Mouse (Mus musculus): Measurements from ENCODE around the gene Chchd2. TPM values are rescaled to one million over a fixed set of nuclear protein-coding genes. Genes with fewer than 3 reads are reported as not detected.

Chchd2 gene
- polyA plus RNA-seq (2017; shearing (Covaris generic)), result 425 TPM

GRCm38 (mm10) chr5:129886911-129887636 lies at the start of gene Chchd2:
TSS of gene Chchd2 (minus strand) at chr5:129887470.

GRCm38 (mm10) chr5:129908242-129908965 lies 21.1 kb upstream of the Chchd2 start, which contains the start of gene Nupr1l:
TSS of gene Nupr1l (plus strand) at chr5:129908540.

GRCm38 (mm10) chr5:129898449-129898848 lies 11.2 kb upstream of the Chchd2 start, which contains the start of gene Phkg1:
TSS of gene Phkg1 (minus strand) at chr5:129898549.

GRCm38 (mm10) chr5:129895198-129896088 lies 8.2 kb upstream of the Chchd2 start, which contains the start of gene Zbed5:
TSS of gene Zbed5 (plus strand) at chr5:129895723.

GRCm38 (mm10) chr5:129846752-129847557 lies 40.3 kb downstream of the Chchd2 start, which contains the start of gene Sumf2:
TSS of gene Sumf2 (plus strand) at chr5:129846986.

Other genes starting within 250 kb of the Chchd2 start
- gene Zfp11, start 217.4 kb downstream of the Chchd2 start, polyA plus RNA-seq (2017; shearing (Covaris generic)), result 0.72 TPM
- gene Sept14, start 179.0 kb downstream of the Chchd2 start, polyA plus RNA-seq (2017; shearing (Covaris generic)), result not detected
- 67.4 TPM for gene Mrps17, start 172.0 kb downstream of the Chchd2 start, polyA plus RNA-seq (2017; shearing (Covaris generic))
- 26.3 TPM for gene Nipsnap2, start 162.4 kb downstream of the Chchd2 start, polyA plus RNA-seq (2017; shearing (Covaris generic))
- 26.9 TPM for gene Psph, start 100.0 kb downstream of the Chchd2 start, polyA plus RNA-seq (2017; shearing (Covaris generic))
- gene Sumf2, start 40.5 kb downstream of the Chchd2 start, polyA plus RNA-seq (2017; shearing (Covaris generic)), result 11.7 TPM
- 0.67 TPM for gene Zbed5, start 8.3 kb upstream of the Chchd2 start, polyA plus RNA-seq (2017; shearing (Covaris generic))
- 0.32 TPM for gene Phkg1, start 11.1 kb upstream of the Chchd2 start, polyA plus RNA-seq (2017; shearing (Covaris generic))
- gene Nupr1l, start 21.1 kb upstream of the Chchd2 start, polyA plus RNA-seq (2017; shearing (Covaris generic)), result 0.25 TPM
- gene Vkorc1l1, start 54.5 kb upstream of the Chchd2 start, polyA plus RNA-seq (2017; shearing (Covaris generic)), result 17.5 TPM
- 16.6 TPM for gene Gusb, start 115.6 kb upstream of the Chchd2 start, polyA plus RNA-seq (2017; shearing (Covaris generic))
- 36.9 TPM for gene Asl, start 141.8 kb upstream of the Chchd2 start, polyA plus RNA-seq (2017; shearing (Covaris generic))
- 18.6 TPM for gene Crcp, start 141.8 kb upstream of the Chchd2 start, polyA plus RNA-seq (2017; shearing (Covaris generic))
- 9.6 TPM for gene Tpst1, start 185.9 kb upstream of the Chchd2 start, polyA plus RNA-seq (2017; shearing (Covaris generic))

Measured in naive thymus-derived CD4-positive, alpha-beta T cell, adult 5 months (primary cell).